Mouse (Mus musculus) ES-Bruce4 (cell line): Measurements from ENCODE around the gene Lat2. TPM values are rescaled to one million over a fixed set of nuclear protein-coding genes. Genes with fewer than 3 reads are reported as not detected.
A peak's percentile ranks its signal among the peaks of the same experiment; 100 is the strongest.
"Not testable (repeated sequence)": the region's sequence is repeated elsewhere in the genome, so short reads cannot be mapped to it uniquely, and the experiment has no call there.

Source experiments
- H3K27ac ChIP-seq: 2 replicates; pipeline ENCODE4 v1.5.1; 2012; ENCODE audit warnings: low read length, inconsistent platforms; ENCODE audit not compliant: insufficient read depth
- H3K27me3 ChIP-seq: 2 replicates; pipeline ENCODE4 v1.6.1; 2012; ENCODE audit warnings: mild to moderate bottlenecking, low read length, inconsistent platforms; ENCODE audit not compliant: control insufficient read depth, poor library complexity, insufficient read depth, severe bottlenecking
- H3K36me3 ChIP-seq: 2 replicates; pipeline ENCODE4 v1.6.1; 2012; ENCODE audit warnings: inconsistent platforms, mild to moderate bottlenecking, low read length, moderate library complexity; ENCODE audit not compliant: control insufficient read depth, poor library complexity, insufficient read depth, severe bottlenecking
- H3K4me1 ChIP-seq: one replicate; pipeline ENCODE4 v1.8.1; 2011; ENCODE audit warnings: low read length; ENCODE audit not compliant: control insufficient read depth, insufficient read depth
- H3K4me3 ChIP-seq: 2 replicates; pipeline ENCODE4 v1.5.1; 2011; ENCODE audit warnings: low read depth, mild to moderate bottlenecking, low read length
- H3K9ac ChIP-seq: 2 replicates; pipeline ENCODE4 v1.6.1; 2012; ENCODE audit warnings: low read depth, mild to moderate bottlenecking, inconsistent platforms; ENCODE audit not compliant: poor library complexity, severe bottlenecking
- H3K9me3 ChIP-seq: replicated peaks from 2 replicates; pipeline ENCODE4 v1.6.1; 2012; ENCODE audit warnings: mild to moderate bottlenecking, low read length, inconsistent platforms; ENCODE audit not compliant: control insufficient read depth, poor library complexity, insufficient read depth, severe bottlenecking
- CTCF ChIP-seq: IDR thresholded peaks from one replicate; pipeline ENCODE4 v1.8.1; 2011; ENCODE audit warnings: low read depth, low read length
- EP300 ChIP-seq: IDR thresholded peaks from 2 replicates; pipeline ENCODE4 v1.6.1; 2011; ENCODE audit warnings: low read depth, low read length; ENCODE audit not compliant: insufficient read depth
- POLR2A ChIP-seq: IDR thresholded peaks from one replicate; pipeline ENCODE4 v1.8.1; 2011; ENCODE audit warnings: low read length; ENCODE audit not compliant: insufficient read depth
- polyA plus RNA-seq: library from polyadenylated mRNA; stranded (reverse); fragments of >200 nt; gene quantifications from 2 replicates; pipeline ENCODE4 v1.2.4, GENCODE M21; 2011; ENCODE audit warnings: low read depth; ENCODE audit not compliant: missing spikeins, insufficient read depth, insufficient read length

Gene Lat2
- 2.2 and 2.6 TPM in 2 replicates for polyA plus RNA-seq

DNA sequence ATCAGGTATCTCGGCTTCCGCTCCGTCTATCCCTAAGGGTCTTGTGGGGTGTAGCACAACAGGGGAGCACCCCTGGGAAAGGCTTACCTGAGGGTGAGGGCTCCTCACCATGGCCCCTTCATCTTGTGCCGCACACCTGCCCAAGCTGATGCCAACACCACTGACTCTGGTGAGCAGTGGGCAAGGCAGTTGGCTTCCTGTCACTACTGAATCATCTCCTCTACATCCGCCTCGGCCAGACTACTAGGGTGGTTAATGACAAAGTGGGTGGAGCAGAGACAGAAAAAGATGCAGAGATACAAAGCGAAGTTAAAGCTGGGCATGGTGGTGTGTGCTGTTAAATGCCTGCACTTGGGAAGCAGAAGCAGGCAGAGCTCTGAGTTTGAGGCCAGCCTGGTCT, at the start of gene Lat2:
Gene Lat2, minus strand, starts transcription at position 224 of the 400 bp plus-strand sequence.
- Histone ChIP-seq H3K4me1 (no peaks in the 10 kb centered on the region), H3K9me3 (no peaks in the 10 kb centered on the region), H3K27ac (no peak within 1 kb of the TSS), H3K36me3 (peaks cover 5% of the 10 kb centered on the region; the same call in 1 of the 2 replicates), H3K9ac (no peak within 1 kb of the TSS), H3K27me3 (no peaks in the 10 kb centered on the region), H3K4me3 (no peak within 1 kb of the TSS)
- TF ChIP-seq EP300: no peak
- TF ChIP-seq CTCF: no peak
- TF ChIP-seq POLR2A: no peak

DNA sequence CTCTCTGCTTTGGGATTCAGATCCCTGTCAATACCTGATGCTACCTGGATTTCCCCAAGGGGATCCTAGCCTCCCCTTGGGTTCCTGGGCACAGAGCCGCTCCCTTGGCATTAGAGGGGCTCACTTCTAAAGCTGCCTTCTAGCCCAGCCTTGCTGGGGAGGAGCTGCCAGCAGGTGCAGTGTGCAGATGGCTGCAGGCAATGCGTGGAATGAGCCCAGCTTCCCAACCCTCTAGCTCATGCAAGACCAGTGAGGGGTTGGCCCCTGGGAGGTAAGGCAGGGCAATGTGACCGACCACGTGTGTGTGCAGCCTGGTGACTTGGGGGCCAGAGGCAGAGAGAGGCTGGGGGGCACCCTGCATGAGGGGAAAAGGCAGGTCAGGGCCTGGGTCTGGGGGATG, 41.9 kb upstream of the Lat2 start:
- Histone ChIP-seq H3K9me3 (no peaks in the 10 kb centered on the region), H3K4me3 (no peak overlapping the region), H3K9ac (no peak overlapping the region), H3K27me3 (no peaks in the 10 kb centered on the region), H3K4me1 (peaks cover 2% of the 10 kb centered on the region), H3K27ac (no peak overlapping the region), H3K36me3 (no peaks in the 10 kb centered on the region)
- no peak for TF ChIP-seq EP300
- TF ChIP-seq CTCF: no peak
- TF ChIP-seq POLR2A: no peak

DNA sequence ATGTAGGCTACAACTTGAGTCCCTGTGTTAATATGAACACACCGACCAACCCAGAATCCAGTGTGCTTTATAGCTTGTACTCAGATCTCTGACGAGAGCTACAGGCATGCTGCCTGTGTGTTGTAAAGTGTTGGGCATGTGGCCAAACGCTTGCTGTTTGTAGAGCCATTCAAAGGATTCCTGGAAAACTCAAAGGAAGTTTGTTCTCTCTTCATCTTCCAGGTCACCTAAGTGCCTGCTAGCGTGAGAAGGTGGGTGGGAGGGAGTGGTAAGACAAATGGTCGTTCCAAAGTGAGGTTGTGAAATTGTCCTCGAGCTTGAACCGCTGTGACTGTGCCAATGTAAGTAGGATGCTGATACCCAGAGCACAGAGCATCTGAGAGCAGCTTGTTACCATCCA, 37.2 kb upstream of the Lat2 start:
- H3K27ac ChIP-seq: no peak overlapping the region
- TF ChIP-seq EP300 (no peak), POLR2A (no peak), CTCF (no peak)
- H3K4me1 ChIP-seq: no peaks in the 10 kb centered on the region

DNA sequence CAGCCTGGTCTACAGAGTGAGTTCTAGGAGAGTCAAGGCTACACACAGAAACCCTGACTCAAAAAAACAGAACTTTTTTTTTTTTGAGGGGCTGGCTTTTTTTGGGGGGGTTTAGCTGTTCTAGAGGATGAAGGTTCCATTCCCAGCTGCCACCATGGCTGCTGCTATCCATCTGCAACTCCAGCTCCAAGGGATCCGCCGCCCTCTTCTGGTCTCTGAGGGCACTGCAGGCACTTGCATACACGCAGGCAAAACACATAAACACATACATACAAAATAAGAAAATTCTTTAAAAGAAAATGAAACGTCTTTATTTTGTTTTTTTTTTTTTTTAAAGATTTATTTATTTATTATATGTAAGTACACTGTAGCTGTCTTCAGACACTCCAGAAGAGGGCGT, 36.1 kb upstream of the Lat2 start:
- TF ChIP-seq POLR2A (no peak), CTCF (peak; percentile 83)
- Histone ChIP-seq H3K9me3 (no peaks in the 10 kb centered on the region), H3K4me3 (no peak overlapping the region), H3K36me3 (no peaks in the 10 kb centered on the region), H3K27me3 (no peaks in the 10 kb centered on the region), H3K4me1 (no peaks in the 10 kb centered on the region), H3K9ac (no peak overlapping the region), H3K27ac (no peak overlapping the region)

More for the DNA sequence above, 37.2 kb upstream of the Lat2 start:
- Histone ChIP-seq H3K4me3 (no peak overlapping the region), H3K27me3 (no peaks in the 10 kb centered on the region), H3K9ac (no peak overlapping the region), H3K9me3 (no peaks in the 10 kb centered on the region), H3K36me3 (no peaks in the 10 kb centered on the region)

DNA sequence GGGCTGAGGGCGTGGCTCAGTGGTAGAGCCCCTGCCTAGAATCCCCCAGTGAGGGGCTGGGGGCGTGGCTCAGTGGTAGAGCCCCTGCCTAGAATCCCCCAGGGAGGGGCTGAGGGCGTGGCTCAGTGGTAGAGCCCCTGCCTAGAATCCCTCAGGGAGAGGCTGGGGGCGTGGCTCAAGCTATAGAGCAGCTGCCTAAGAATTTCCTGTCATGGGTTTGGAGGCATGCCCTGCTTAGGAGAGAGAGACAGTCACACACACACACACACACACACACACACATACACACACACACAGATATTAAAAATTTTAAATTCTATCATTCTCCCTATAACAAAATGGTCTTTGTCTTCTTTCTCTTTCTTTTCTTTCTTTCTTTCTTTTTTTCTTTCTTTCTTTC, 34.2 kb upstream of the Lat2 start:
- not testable (repeated sequence) for H3K27ac ChIP-seq, H3K4me3 ChIP-seq, H3K36me3 ChIP-seq, H3K9me3 ChIP-seq, H3K4me1 ChIP-seq, H3K9ac ChIP-seq, H3K27me3 ChIP-seq

DNA sequence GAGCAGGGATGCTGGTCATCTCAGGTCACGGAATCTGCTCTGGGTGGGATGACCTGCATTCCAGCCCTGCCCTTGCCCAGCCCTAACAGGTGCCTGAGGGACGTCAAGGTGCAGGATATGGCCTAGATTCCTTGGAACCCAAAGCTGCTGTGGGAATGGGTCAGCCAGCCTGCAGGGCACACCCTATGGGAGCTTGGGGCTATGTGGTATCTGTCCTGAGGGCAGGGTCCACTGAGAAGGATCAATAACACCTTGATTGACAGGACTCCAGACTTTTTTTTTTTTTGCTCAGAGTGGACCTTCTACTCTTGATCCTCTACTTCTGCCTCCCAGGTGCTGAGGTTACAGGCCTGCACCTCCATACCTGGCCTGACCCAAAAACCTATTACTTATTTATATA, 32.6 kb upstream of the Lat2 start:
- TF ChIP-seq CTCF: no peak
- 0 out of 2 replicates have a peak, but pooled peaks have one; percentile 19 for TF ChIP-seq EP300
- no peak for TF ChIP-seq POLR2A
- H3K4me1 ChIP-seq: no peaks in the 10 kb centered on the region
- no peak overlapping the region for H3K27ac ChIP-seq
- H3K36me3 ChIP-seq: no peaks in the 10 kb centered on the region
- H3K4me3 ChIP-seq: no peak overlapping the region
- no peaks in the 10 kb centered on the region for H3K9me3 ChIP-seq
- no peak overlapping the region for H3K9ac ChIP-seq
- H3K27me3 ChIP-seq: no peaks in the 10 kb centered on the region
